Mouse (Mus musculus) olfactory bulb, adult 2 months (tissue): ENCODE data around the gene Slc34a2.

ENCODE experiments used
- CTCF ChIP-seq: fragments of 200-500 bp; IDR thresholded peaks from 2 replicates; pipeline ENCODE4 v1.5.1; 2012; ENCODE audit warnings: low read depth, mild to moderate bottlenecking, low read length, moderate library complexity; ENCODE audit not compliant: insufficient read depth
- POLR2A ChIP-seq: fragments of 200-500 bp; IDR thresholded peaks from 2 replicates; pipeline ENCODE4 v1.6.1; 2012; ENCODE audit warnings: mild to moderate bottlenecking, low read depth, low read length, moderate library complexity; ENCODE audit not compliant: insufficient read depth

- TF ChIP-seq CTCF (no peak), POLR2A (no peak)
These were observed 26.6 kb upstream of the Slc34a2 start for GRCm38 (mm10) chr5:53011327-53011726.
